Mouse (Mus musculus) heart, postnatal 10 days (tissue): Measurements from ENCODE around the gene Zfp810. TPM values are rescaled to one million over a fixed set of nuclear protein-coding genes. Genes with fewer than 3 reads are reported as not detected.
"Not testable (repeated sequence)": the region's sequence is repeated elsewhere in the genome, so short reads cannot be mapped to it uniquely, and the experiment has no call there.

Experiments used
- DNase-seq, 2 experiments: peaks; one replicate each; pipeline ENCODE4 v3.0.0; 2021
- intact Hi-C: fragments of 180-260 bp; cut with DNase I; formaldehyde crosslinking; loops from one replicate; pipeline ENCODE4 v1.15.1; 2025
- total RNA-seq, 2 experiments: library from RNA; stranded (reverse); gene quantifications; 2 replicates each; pipeline ENCODE4 v1.2.3; 2021

Zfp810 gene
- 10 to 100 TPM; 12.3 to 13.9 TPM for total RNA-seq

GRCm38 (mm10) chr9:22307156-22307919 lies at the start of gene Zfp810:
Gene Zfp810, minus strand, starts transcription at chr9:22307648.
- peak; percentile 95 to 97 for DNase-seq
- intact Hi-C loops: loop anchor here (1.0 to 5.0 kb wide), 2 partner anchors 21 to 80 kb away; partner anchors contain the start of gene Zfp809

- DNase-seq: no peak
- intact Hi-C loops: no loop called here
Observed at GRCm38 (mm10) chr9:22355919-22356318, 48.5 kb upstream of the Zfp810 start.

- intact Hi-C loops: no loop called here
- DNase-seq: no peak
Observed at GRCm38 (mm10) chr9:22353901-22354300, 46.5 kb upstream of the Zfp810 start.

- intact Hi-C loops: no loop called here
- no peak for DNase-seq
Observed at GRCm38 (mm10) chr9:22353465-22353864, 46.0 kb upstream of the Zfp810 start.

GRCm38 (mm10) chr9:22340331-22340730 lies 32.9 kb upstream of the Zfp810 start:
- DNase-seq: no peak
- intact Hi-C loops: no loop called here

- intact Hi-C loops: no loop called here
- DNase-seq: no peak
Observed at GRCm38 (mm10) chr9:22337217-22337616, 29.8 kb upstream of the Zfp810 start.

- DNase-seq: peak; percentile 92 to 93
- intact Hi-C loops: loop anchor here (1.0 to 2.0 kb wide), 2 partner anchors 20 to 97 kb away; partner anchors contain the start of gene Zfp810
Observed at GRCm38 (mm10) chr9:22327475-22328387, 20.3 kb upstream of the Zfp810 start.

GRCm38 (mm10) chr9:22327099-22327474 lies 19.6 kb upstream of the Zfp810 start:
- intact Hi-C loops: no loop called here
- peak; percentile 39 for DNase-seq

- DNase-seq: no peak
- intact Hi-C loops: no loop called here
Observed at GRCm38 (mm10) chr9:22324579-22324978, 17.1 kb upstream of the Zfp810 start.

GRCm38 (mm10) chr9:22322381-22323211 lies 15.1 kb upstream of the Zfp810 start:
- no peak for DNase-seq
- intact Hi-C loops: no loop called here

GRCm38 (mm10) chr9:22319109-22319508 lies 11.7 kb upstream of the Zfp810 start:
- DNase-seq: no peak
- intact Hi-C loops: no loop called here

GRCm38 (mm10) chr9:22316047-22316446 lies 8.6 kb upstream of the Zfp810 start:
- intact Hi-C loops, DNase-seq: not testable (repeated sequence)

- intact Hi-C loops: no loop called here
- DNase-seq: no peak
Observed at GRCm38 (mm10) chr9:22314066-22314465, 6.6 kb upstream of the Zfp810 start.

- no peak for DNase-seq
- intact Hi-C loops: no loop called here
Observed at GRCm38 (mm10) chr9:22313218-22313617, 5.8 kb upstream of the Zfp810 start.

- no peak for DNase-seq
- intact Hi-C loops: loop anchor here (5.0 kb wide), 1 partner anchor 82 kb away; the partner anchor contains the start of gene Zfp809
Observed at GRCm38 (mm10) chr9:22309651-22310050, 2.2 kb upstream of the Zfp810 start.

GRCm38 (mm10) chr9:22307920-22308262 lies 443 bp upstream of the Zfp810 start:
- intact Hi-C loops: loop anchor here (1.0 to 5.0 kb wide), 2 partner anchors 20 to 81 kb away; partner anchors contain the start of gene Zfp809
- DNase-seq: not testable (repeated sequence)

GRCm38 (mm10) chr9:22306726-22307125 lies 722 bp downstream of the Zfp810 start:
- DNase-seq: no peak
- intact Hi-C loops: loop anchor here (1.0 to 5.0 kb wide), 2 partner anchors 22 to 79 kb away; partner anchors contain the start of gene Zfp809

- no peak for DNase-seq
- intact Hi-C loops: no loop called here
Observed at GRCm38 (mm10) chr9:22302199-22302598, 5.2 kb downstream of the Zfp810 start.

GRCm38 (mm10) chr9:22278733-22279132 lies 28.7 kb downstream of the Zfp810 start:
- DNase-seq: peak in 1 of 2 experiments; percentile 10
- intact Hi-C loops: no loop called here

GRCm38 (mm10) chr9:22268886-22269285 lies 38.6 kb downstream of the Zfp810 start:
- intact Hi-C loops: no loop called here
- DNase-seq: no peak
